Mouse (Mus musculus) liver, embryonic 12.5 days (tissue): ENCODE data around the gene Ikbip. TPM values are rescaled to one million over a fixed set of nuclear protein-coding genes. Genes with fewer than 3 reads are reported as not detected.

Source experiments
- ATAC-seq: fragments of 200-750 bp; cut with Nextera tagmentation; 2 replicates; pipeline ENCODE4 v1.8.0; 2017; ENCODE audit warnings: moderate number of reproducible peaks, mild to moderate bottlenecking, moderate library complexity
- H3K27ac ChIP-seq: fragments of 300-500 bp; sonication (generic); 2 replicates; pipeline ENCODE4 v1.5.1; 2016; ENCODE audit warnings: mild to moderate bottlenecking
- H3K27me3 ChIP-seq: fragments of 300-500 bp; sonication (generic); replicated peaks from 2 replicates; pipeline ENCODE4 v1.6.1; 2016; ENCODE audit warnings: mild to moderate bottlenecking, moderate library complexity
- H3K36me3 ChIP-seq: fragments of 300-500 bp; sonication (generic); 2 replicates; pipeline ENCODE4 v1.6.1; 2016; ENCODE audit warnings: mild to moderate bottlenecking, moderate library complexity
- H3K4me1 ChIP-seq: fragments of 300-500 bp; sonication (generic); 2 replicates; pipeline ENCODE4 v1.6.1; 2016
- H3K4me2 ChIP-seq: fragments of 300-500 bp; sonication (generic); 2 replicates; pipeline ENCODE4 v1.6.1; 2016; ENCODE audit warnings: mild to moderate bottlenecking, moderate library complexity
- H3K4me3 ChIP-seq: fragments of 300-500 bp; sonication (generic); 2 replicates; pipeline ENCODE4 v1.5.1; 2016; ENCODE audit warnings: mild to moderate bottlenecking, moderate library complexity
- H3K9ac ChIP-seq: fragments of 300-500 bp; sonication (generic); 2 replicates; pipeline ENCODE4 v1.6.1; 2016; ENCODE audit warnings: mild to moderate bottlenecking, moderate library complexity
- H3K9me3 ChIP-seq: fragments of 300-500 bp; sonication (generic); replicated peaks from 2 replicates; pipeline ENCODE4 v1.6.1; 2016; ENCODE audit warnings: mild to moderate bottlenecking, moderate library complexity
- WGBS: fragments of 180-500 bp; shearing (Covaris S2); methylation state at CpG from one replicate; pipeline ENCODE4 v1.1.7; 2016; ENCODE audit not compliant: insufficient replicate concordance; 5-methylcytosine and 5-hydroxymethylcytosine counted together
- polyA plus RNA-seq: library from polyadenylated mRNA; unstranded; fragments of >200 nt; fragmentation: Nextera tagmentation; extraction: Ambion mirVana; gene quantifications from 2 replicates; pipeline ENCODE4 v1.2.1, GENCODE M21; 2016

Gene Ikbip
- polyA plus RNA-seq, 1 experiment from 2014 or later, result 14.0 TPM

- H3K27ac ChIP-seq, result no peak overlapping the region
- no peak for ATAC-seq
- 71% methylated on average over 10 of the region's 10 CpGs for WGBS
- H3K27me3 ChIP-seq, result no peaks in the 10 kb centered on the region
- H3K4me2 ChIP-seq, result no peak overlapping the region
- H3K4me1 ChIP-seq, result peaks cover 26% of the 10 kb centered on the region
- H3K36me3 ChIP-seq, result peaks cover 30% of the 10 kb centered on the region
- H3K4me3 ChIP-seq, result no peak overlapping the region
- no peaks in the 10 kb centered on the region for H3K9me3 ChIP-seq
- no peak overlapping the region for H3K9ac ChIP-seq
These were observed 60.0 kb downstream of the Ikbip start for GRCm38 (mm10) chr10:91142654-91143191.

DNA sequence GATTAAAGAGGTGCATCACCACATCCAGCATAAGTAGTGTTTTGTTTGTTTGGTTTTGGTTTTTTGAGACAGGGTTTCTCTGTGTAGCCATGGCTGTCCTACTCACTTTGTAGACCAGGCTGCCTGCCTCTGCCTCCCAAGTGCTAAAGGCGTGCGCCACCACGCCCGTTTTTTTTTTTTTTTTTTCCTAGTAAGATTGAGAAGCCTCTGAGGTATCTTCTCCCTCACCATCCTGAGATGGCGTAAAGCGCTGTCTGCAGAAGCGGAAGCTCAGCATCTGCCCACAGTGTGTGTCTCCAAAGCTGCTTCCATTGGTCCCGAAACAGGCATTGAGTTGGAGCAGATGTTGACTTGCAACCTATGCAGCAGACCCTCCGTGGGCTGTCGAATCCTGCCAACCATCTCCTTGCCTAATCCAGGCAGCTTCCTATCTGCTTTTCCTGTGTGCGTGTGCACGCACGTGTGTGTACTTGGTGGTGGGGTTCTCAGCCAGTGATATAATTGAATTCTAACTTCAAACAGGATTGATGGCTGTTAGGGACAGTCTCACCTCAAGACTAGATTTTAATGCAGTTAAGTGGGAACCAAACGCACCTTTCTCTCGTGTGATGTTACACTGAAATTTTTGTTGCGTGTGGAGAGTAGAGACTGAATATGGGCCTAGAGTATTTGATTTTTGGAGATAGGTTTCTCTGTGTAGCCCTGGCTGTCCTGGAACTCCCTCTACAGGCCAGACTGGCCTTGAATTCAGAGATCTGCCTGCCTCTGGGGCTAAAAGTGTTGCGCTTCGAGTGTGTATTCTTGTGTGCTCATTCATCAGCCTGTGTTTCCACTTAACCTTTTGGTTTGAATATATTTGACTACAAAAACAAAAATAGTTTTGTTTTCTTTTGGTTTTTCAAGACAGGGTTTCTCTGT lies 60.8 kb downstream of the Ikbip start:
- ATAC-seq, result 0 out of 2 replicates have a peak, but pooled peaks have one; percentile 8
- Histone ChIP-seq H3K36me3 (peaks cover 37% of the 10 kb centered on the region), H3K4me2 (no peak overlapping the region), H3K9me3 (no peaks in the 10 kb centered on the region), H3K4me1 (peaks cover 22% of the 10 kb centered on the region), H3K9ac (no peak overlapping the region), H3K27ac (0 out of 2 replicates have a peak overlapping the region, but pooled peaks have one; percentile 6), H3K27me3 (no peaks in the 10 kb centered on the region), H3K4me3 (no peak overlapping the region)
- 45% methylated on average over 18 of the region's 18 CpGs for WGBS

DNA sequence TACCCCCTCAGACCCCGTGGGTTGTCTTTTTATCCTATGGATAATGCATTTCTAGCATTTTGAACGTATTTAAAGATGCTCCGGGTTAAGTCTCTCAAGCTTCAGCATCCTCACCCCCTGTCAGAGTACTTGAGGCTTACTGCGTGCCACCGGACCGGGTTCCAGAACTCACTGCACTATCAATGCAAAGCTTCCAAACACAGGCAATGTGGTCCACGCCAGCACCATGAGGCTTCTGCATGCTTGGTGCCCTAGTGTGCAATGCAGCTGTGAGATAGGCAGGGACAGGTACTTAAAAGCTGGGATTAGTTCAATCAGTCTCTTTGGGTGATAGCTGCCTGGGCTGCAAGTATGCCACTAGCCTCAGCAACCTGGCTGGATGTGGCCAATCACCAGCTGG lies 62.7 kb downstream of the Ikbip start:
- Histone ChIP-seq H3K27me3 (no peaks in the 10 kb centered on the region), H3K4me2 (no peak overlapping the region), H3K27ac (no peak overlapping the region), H3K9me3 (no peaks in the 10 kb centered on the region), H3K4me1 (peaks cover 10% of the 10 kb centered on the region), H3K36me3 (peaks cover 56% of the 10 kb centered on the region), H3K9ac (no peak overlapping the region), H3K4me3 (no peak overlapping the region)
- no peak for ATAC-seq
- 90% methylated on average over 7 of the region's 7 CpGs for WGBS

Other genes starting within 250 kb of the Ikbip start
- 12.6 and 13.9 TPM in 2 replicates for gene Apaf1, start 170 bp upstream of the Ikbip start, polyA plus RNA-seq
- gene Slc25a3, start 41.1 kb downstream of the Ikbip start, polyA plus RNA-seq, result 282 and 297 TPM in 2 replicates
- gene Tmpo, start 98.4 kb downstream of the Ikbip start, polyA plus RNA-seq, result 215 and 229 TPM in 2 replicates